Mouse (Mus musculus): ENCODE results near the gene Olfr1058.
"Not testable (repeated sequence)": the region's sequence is repeated elsewhere in the genome, so short reads cannot be mapped to it uniquely, and the experiment has no call there.

Gene Olfr1058

GRCm38 (mm10) chr2:86388461-86388860 is at the start of gene Olfr1058:
Gene Olfr1058, minus strand, starts transcription at chr2:86388561.
- TF ChIP-seq GATA4 (IDR thresholded peaks at IDR 0.05; ENCODE audit: insufficient replicate concordance, low read length) = not testable (repeated sequence)

DNA sequence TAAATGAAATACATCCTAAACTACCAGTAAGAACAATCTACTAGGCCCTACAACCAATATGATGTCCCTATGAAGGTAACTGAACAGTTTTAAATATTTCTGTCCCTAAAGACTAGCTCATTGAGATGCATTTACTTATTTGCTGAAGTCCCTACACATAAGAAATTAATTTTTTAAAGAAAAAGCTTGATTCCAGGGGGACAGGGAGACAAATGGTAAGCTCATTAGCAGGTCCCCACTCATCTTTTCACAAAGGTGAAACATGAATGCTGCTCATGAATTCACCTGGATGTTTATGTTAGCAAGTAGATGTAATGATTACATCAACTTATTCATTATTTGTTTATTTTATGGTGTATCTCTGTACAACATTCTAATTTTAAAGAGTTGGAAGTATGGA is 38.3 kb upstream of the Olfr1058 start, which contains the start of gene Olfr1062:
Gene Olfr1062, minus strand, starts transcription at position 101 of the 400 bp plus-strand sequence.
- not testable (repeated sequence) for TF ChIP-seq GATA4 (IDR thresholded peaks at IDR 0.05; ENCODE audit: insufficient replicate concordance, low read length)

- no peak for TF ChIP-seq GATA4 (IDR thresholded peaks at IDR 0.05; ENCODE audit: insufficient replicate concordance, low read length)
Measured at GRCm38 (mm10) chr2:86413950-86414349, 25.6 kb upstream of the Olfr1058 start, which contains the start of gene Olfr1061. Gene Olfr1061, minus strand, starts transcription at chr2:86414050.

DNA sequence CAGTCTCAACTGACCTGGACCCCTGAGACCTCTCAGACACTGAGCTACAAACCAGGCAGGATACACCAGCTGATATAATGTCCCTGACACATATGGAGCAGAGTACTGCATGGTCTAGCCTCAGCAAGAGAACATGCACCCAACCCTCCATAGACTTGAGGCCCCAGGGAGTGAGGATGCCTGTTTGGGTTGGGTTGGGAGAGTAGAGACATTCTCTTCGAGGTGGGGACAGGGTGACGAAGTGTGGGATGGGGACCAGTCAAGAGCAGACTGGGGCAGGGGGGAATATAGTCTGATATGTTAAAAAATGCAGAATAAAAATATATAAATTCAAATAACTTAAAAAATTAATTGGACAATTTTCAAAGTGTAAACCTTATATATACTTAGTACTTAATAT is 6.8 kb upstream of the Olfr1058 start:
- TF ChIP-seq GATA4 (IDR thresholded peaks at IDR 0.05; ENCODE audit: insufficient replicate concordance, low read length) = no peak

DNA sequence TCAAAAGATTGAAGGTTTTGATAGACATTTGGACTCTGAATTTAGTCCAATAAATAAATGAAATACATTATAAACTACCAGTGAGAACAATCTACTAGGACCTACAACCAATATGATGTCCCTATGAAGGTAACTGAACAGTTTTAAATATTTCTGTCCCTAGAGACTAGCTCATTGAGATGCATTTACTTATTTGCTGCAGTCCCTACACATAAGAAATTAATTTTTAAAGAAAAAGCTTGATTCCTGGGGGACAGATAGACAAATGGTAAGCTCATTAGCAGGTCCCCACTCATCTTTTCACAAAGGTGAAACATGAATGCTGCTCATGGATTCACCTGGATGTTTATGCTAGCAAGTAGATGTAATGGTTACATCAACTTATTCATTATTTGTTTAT is 10.1 kb downstream of the Olfr1058 start, which contains the start of gene Olfr1057:
Gene Olfr1057, minus strand, starts transcription at position 101 of the 400 bp plus-strand sequence.
- no peak for TF ChIP-seq GATA4 (IDR thresholded peaks at IDR 0.05; ENCODE audit: insufficient replicate concordance, low read length)

- no peak for TF ChIP-seq GATA4 (IDR thresholded peaks at IDR 0.05; ENCODE audit: insufficient replicate concordance, low read length)
Measured at GRCm38 (mm10) chr2:86362369-86362768, 26.0 kb downstream of the Olfr1058 start, which contains the start of gene Olfr1056. Gene Olfr1056, minus strand, starts transcription at chr2:86362469.

- TF ChIP-seq GATA4 (IDR thresholded peaks at IDR 0.05; ENCODE audit: insufficient replicate concordance, low read length) = no peak
Measured at GRCm38 (mm10) chr2:86350184-86350583, 38.2 kb downstream of the Olfr1058 start, which contains the start of gene Olfr1055. Gene Olfr1055, minus strand, starts transcription at chr2:86350284.

DNA sequence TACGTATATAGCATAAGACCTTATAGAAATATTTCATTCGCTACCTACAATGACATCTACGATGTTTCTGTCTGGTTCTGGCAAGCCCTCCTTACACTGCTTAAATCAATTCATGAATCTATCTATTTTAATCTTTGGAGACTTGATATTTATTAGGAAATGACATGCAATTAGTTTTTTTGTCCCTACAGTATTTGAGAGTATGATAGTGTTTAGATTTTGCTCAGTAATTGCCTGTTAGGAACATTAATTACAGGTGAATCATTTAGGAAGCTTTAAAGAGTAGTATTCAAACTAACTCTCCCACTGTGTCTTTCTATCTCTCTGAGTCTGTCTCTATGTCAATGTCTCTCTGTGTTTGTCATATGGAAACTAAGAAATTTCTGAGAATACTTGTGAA is 53.0 kb downstream of the Olfr1058 start, which contains the start of gene Olfr1054:
Gene Olfr1054, minus strand, starts transcription at position 101 of the 400 bp plus-strand sequence.
- TF ChIP-seq GATA4 (IDR thresholded peaks at IDR 0.05; ENCODE audit: insufficient replicate concordance, low read length) = no peak
